Mouse (Mus musculus): ENCODE results near the gene Mad1l1. TPM values are rescaled to one million over a fixed set of nuclear protein-coding genes. Genes with fewer than 3 reads are reported as not detected.

Mad1l1 gene
- polyA plus RNA-seq, 1 experiment from 2014 or later = 43.7 TPM

GRCm38 (mm10) chr5:140102731-140103130 lies 218.6 kb downstream of the Mad1l1 start:
- Histone ChIP-seq H3K4me2 (ENCODE audit: low read depth, low read length) (no peak overlapping the region), H3K27ac (replicated peaks; ENCODE audit: low read depth, low read length) (no peak overlapping the region), H3K4me1 (ENCODE audit: control insufficient read depth, insufficient read depth, low read length) (no peaks in the 10 kb centered on the region), H3K36me3 (replicated peaks; ENCODE audit: control insufficient read depth, insufficient read depth, low read depth, low read length) (no peaks in the 10 kb centered on the region), H3K9me3 (replicated peaks; ENCODE audit: control insufficient read depth, low read length) (no peaks in the 10 kb centered on the region), H3K27me3 (ENCODE audit: control insufficient read depth, insufficient read depth, low read length) (no peaks in the 10 kb centered on the region), H3K9ac (replicated peaks; ENCODE audit: low read length) (no peak overlapping the region), H3K4me3 (ENCODE audit: low read depth, low read length) (no peak overlapping the region)
- 27% methylated on average over 8 of the region's 8 CpGs for WGBS
- ATAC-seq (replicated peaks; ENCODE audit: insufficient number of reproducible peaks, low FRiP score, low TSS enrichment, low read depth) (no peak), DNase-seq (ENCODE audit: low spot score) (peak; percentile 81)

GRCm38 (mm10) chr5:140101409-140102009 lies 219.8 kb downstream of the Mad1l1 start:
- Histone ChIP-seq H3K4me3 (ENCODE audit: low read depth, low read length) (no peak overlapping the region), H3K4me2 (ENCODE audit: low read depth, low read length) (no peak overlapping the region), H3K27ac (replicated peaks; ENCODE audit: low read depth, low read length) (no peak overlapping the region), H3K9ac (replicated peaks; ENCODE audit: low read length) (no peak overlapping the region), H3K4me1 (ENCODE audit: control insufficient read depth, insufficient read depth, low read length) (no peaks in the 10 kb centered on the region), H3K9me3 (replicated peaks; ENCODE audit: control insufficient read depth, low read length) (no peaks in the 10 kb centered on the region), H3K27me3 (ENCODE audit: control insufficient read depth, insufficient read depth, low read length) (no peaks in the 10 kb centered on the region), H3K36me3 (replicated peaks; ENCODE audit: control insufficient read depth, insufficient read depth, low read depth, low read length) (no peaks in the 10 kb centered on the region)
- ATAC-seq (replicated peaks; ENCODE audit: insufficient number of reproducible peaks, low FRiP score, low TSS enrichment, low read depth) = no peak
- DNase-seq (ENCODE audit: low spot score) = no peak
- 75% methylated on average over 14 of the region's 14 CpGs for WGBS

- H3K9ac ChIP-seq (replicated peaks; ENCODE audit: low read length) = no peak overlapping the region
- no peak for DNase-seq (ENCODE audit: low spot score)
Measured at GRCm38 (mm10) chr5:140098711-140099110, 222.6 kb downstream of the Mad1l1 start.

GRCm38 (mm10) chr5:140095203-140095602 lies 226.1 kb downstream of the Mad1l1 start:
- no peak overlapping the region for H3K4me3 ChIP-seq (ENCODE audit: low read depth, low read length)
- no peaks in the 10 kb centered on the region for H3K36me3 ChIP-seq (replicated peaks; ENCODE audit: control insufficient read depth, insufficient read depth, low read depth, low read length)
- H3K4me1 ChIP-seq (ENCODE audit: control insufficient read depth, insufficient read depth, low read length) = no peaks in the 10 kb centered on the region
- no peaks in the 10 kb centered on the region for H3K27me3 ChIP-seq (ENCODE audit: control insufficient read depth, insufficient read depth, low read length)
- ATAC-seq (replicated peaks; ENCODE audit: insufficient number of reproducible peaks, low FRiP score, low TSS enrichment, low read depth) (0 out of 2 replicates have a peak, but pooled peaks have one; percentile 30), DNase-seq (ENCODE audit: low spot score) (no peak)
- WGBS = 87% methylated on average over 2 of the region's 2 CpGs
- no peak overlapping the region for H3K4me2 ChIP-seq (ENCODE audit: low read depth, low read length)
- H3K9me3 ChIP-seq (replicated peaks; ENCODE audit: control insufficient read depth, low read length) = no peaks in the 10 kb centered on the region
- no peak overlapping the region for H3K9ac ChIP-seq (replicated peaks; ENCODE audit: low read length)
- H3K27ac ChIP-seq (replicated peaks; ENCODE audit: low read depth, low read length) = no peak overlapping the region

More at GRCm38 (mm10) chr5:140098711-140099110, 222.6 kb downstream of the Mad1l1 start:
- Histone ChIP-seq H3K36me3 (replicated peaks; ENCODE audit: control insufficient read depth, insufficient read depth, low read depth, low read length) (no peaks in the 10 kb centered on the region), H3K4me3 (ENCODE audit: low read depth, low read length) (no peak overlapping the region), H3K27me3 (ENCODE audit: control insufficient read depth, insufficient read depth, low read length) (no peaks in the 10 kb centered on the region), H3K4me1 (ENCODE audit: control insufficient read depth, insufficient read depth, low read length) (no peaks in the 10 kb centered on the region), H3K9me3 (replicated peaks; ENCODE audit: control insufficient read depth, low read length) (no peaks in the 10 kb centered on the region), H3K27ac (replicated peaks; ENCODE audit: low read depth, low read length) (no peak overlapping the region), H3K4me2 (ENCODE audit: low read depth, low read length) (no peak overlapping the region)
- ATAC-seq (replicated peaks; ENCODE audit: insufficient number of reproducible peaks, low FRiP score, low TSS enrichment, low read depth) = no peak
- WGBS = 96% methylated on average over 5 of the region's 5 CpGs

- DNase-seq (ENCODE audit: low spot score) = no peak
- no peak overlapping the region for H3K4me3 ChIP-seq (ENCODE audit: low read depth, low read length)
- ATAC-seq (replicated peaks; ENCODE audit: insufficient number of reproducible peaks, low FRiP score, low TSS enrichment, low read depth) = no peak
- WGBS = 91% methylated on average over 8 of the region's 8 CpGs
- H3K4me1 ChIP-seq (ENCODE audit: control insufficient read depth, insufficient read depth, low read length) = no peaks in the 10 kb centered on the region
- H3K27me3 ChIP-seq (ENCODE audit: control insufficient read depth, insufficient read depth, low read length) = no peaks in the 10 kb centered on the region
- no peaks in the 10 kb centered on the region for H3K36me3 ChIP-seq (replicated peaks; ENCODE audit: control insufficient read depth, insufficient read depth, low read depth, low read length)
- no peaks in the 10 kb centered on the region for H3K9me3 ChIP-seq (replicated peaks; ENCODE audit: control insufficient read depth, low read length)
- no peak overlapping the region for H3K4me2 ChIP-seq (ENCODE audit: low read depth, low read length)
- no peak overlapping the region for H3K27ac ChIP-seq (replicated peaks; ENCODE audit: low read depth, low read length)
- H3K9ac ChIP-seq (replicated peaks; ENCODE audit: low read length) = no peak overlapping the region
Measured at GRCm38 (mm10) chr5:140093489-140093888, 227.9 kb downstream of the Mad1l1 start.

- H3K9ac ChIP-seq (replicated peaks; ENCODE audit: low read length) = no peak overlapping the region
- no peaks in the 10 kb centered on the region for H3K27me3 ChIP-seq (ENCODE audit: control insufficient read depth, insufficient read depth, low read length)
- H3K4me3 ChIP-seq (ENCODE audit: low read depth, low read length) = no peak overlapping the region
- no peak for DNase-seq (ENCODE audit: low spot score)
- H3K4me1 ChIP-seq (ENCODE audit: control insufficient read depth, insufficient read depth, low read length) = no peaks in the 10 kb centered on the region
- H3K36me3 ChIP-seq (replicated peaks; ENCODE audit: control insufficient read depth, insufficient read depth, low read depth, low read length) = no peaks in the 10 kb centered on the region
- 79% methylated on average over 11 of the region's 11 CpGs for WGBS
- no peaks in the 10 kb centered on the region for H3K9me3 ChIP-seq (replicated peaks; ENCODE audit: control insufficient read depth, low read length)
- H3K27ac ChIP-seq (replicated peaks; ENCODE audit: low read depth, low read length) = no peak overlapping the region
- no peak overlapping the region for H3K4me2 ChIP-seq (ENCODE audit: low read depth, low read length)
- no peak for ATAC-seq (replicated peaks; ENCODE audit: insufficient number of reproducible peaks, low FRiP score, low TSS enrichment, low read depth)
Measured at GRCm38 (mm10) chr5:140091601-140092000, 229.8 kb downstream of the Mad1l1 start.

- no peak overlapping the region for H3K9ac ChIP-seq (replicated peaks; ENCODE audit: low read length)
- no peaks in the 10 kb centered on the region for H3K4me1 ChIP-seq (ENCODE audit: control insufficient read depth, insufficient read depth, low read length)
- no peak overlapping the region for H3K4me3 ChIP-seq (ENCODE audit: low read depth, low read length)
- H3K27me3 ChIP-seq (ENCODE audit: control insufficient read depth, insufficient read depth, low read length) = no peaks in the 10 kb centered on the region
- no peaks in the 10 kb centered on the region for H3K9me3 ChIP-seq (replicated peaks; ENCODE audit: control insufficient read depth, low read length)
- ATAC-seq (replicated peaks; ENCODE audit: insufficient number of reproducible peaks, low FRiP score, low TSS enrichment, low read depth) = no peak
- H3K27ac ChIP-seq (replicated peaks; ENCODE audit: low read depth, low read length) = no peak overlapping the region
- no peak overlapping the region for H3K4me2 ChIP-seq (ENCODE audit: low read depth, low read length)
- H3K36me3 ChIP-seq (replicated peaks; ENCODE audit: control insufficient read depth, insufficient read depth, low read depth, low read length) = no peaks in the 10 kb centered on the region
- no peak for DNase-seq (ENCODE audit: low spot score)
Measured at GRCm38 (mm10) chr5:140089263-140089662, 232.1 kb downstream of the Mad1l1 start.

- Histone ChIP-seq H3K36me3 (replicated peaks; ENCODE audit: control insufficient read depth, insufficient read depth, low read depth, low read length) (no peaks in the 10 kb centered on the region), H3K4me2 (ENCODE audit: low read depth, low read length) (no peak overlapping the region), H3K27me3 (ENCODE audit: control insufficient read depth, insufficient read depth, low read length) (no peaks in the 10 kb centered on the region), H3K4me1 (ENCODE audit: control insufficient read depth, insufficient read depth, low read length) (no peaks in the 10 kb centered on the region), H3K4me3 (ENCODE audit: low read depth, low read length) (no peak overlapping the region), H3K9ac (replicated peaks; ENCODE audit: low read length) (no peak overlapping the region), H3K27ac (replicated peaks; ENCODE audit: low read depth, low read length) (no peak overlapping the region), H3K9me3 (replicated peaks; ENCODE audit: control insufficient read depth, low read length) (no peaks in the 10 kb centered on the region)
- ATAC-seq (replicated peaks; ENCODE audit: insufficient number of reproducible peaks, low FRiP score, low TSS enrichment, low read depth) (no peak), DNase-seq (ENCODE audit: low spot score) (no peak)
- 86% methylated on average over 7 of the region's 7 CpGs for WGBS
Measured at GRCm38 (mm10) chr5:140087242-140087641, 234.1 kb downstream of the Mad1l1 start.
